Mouse (Mus musculus): ENCODE results near the gene March8. TPM values are rescaled to one million over a fixed set of nuclear protein-coding genes. Genes with fewer than 3 reads are reported as not detected.

Gene March8
- total and polyA plus RNA-seq, 3 experiments, result 22.7 to 24.9 TPM; not detected in 1

GRCm38 (mm10) chr6:116427552-116427951, 89.7 kb downstream of the March8 start:
- no peaks in the 10 kb centered on the region for H3K79me2 ChIP-seq (ENCODE audit: control insufficient read depth, insufficient read depth, low read length, poor library complexity)
- H3K4me1 ChIP-seq (ENCODE audit: control insufficient read depth in 1 of 2, insufficient read depth in 2 of 2, low read length in 2 of 2), result no peaks in the 10 kb centered on the region
- DNase-seq (ENCODE audit: low read depth, low spot score), result no peak
- H3K27ac ChIP-seq (ENCODE audit: control insufficient read depth, low read depth, low read length), result no peak overlapping the region
- H3K27me3 ChIP-seq (ENCODE audit: control insufficient read depth in 1 of 2, insufficient read depth in 2 of 2, low read length in 2 of 2), result no peaks in the 10 kb centered on the region
- no peak overlapping the region for H3K9ac ChIP-seq (ENCODE audit: control insufficient read depth, low read depth, low read length, poor library complexity, severe bottlenecking)
- H3K4me3 ChIP-seq (ENCODE audit: control insufficient read depth in 1 of 2, insufficient read depth in 1 of 2, low read depth in 2 of 2, low read length in 2 of 2), result no peak overlapping the region
- H3K9me3 ChIP-seq (replicated peaks; ENCODE audit: insufficient read depth, low read length), result no peaks in the 10 kb centered on the region
- H3K36me3 ChIP-seq (ENCODE audit: control insufficient read depth in 1 of 2, insufficient read depth in 2 of 2, low read length in 2 of 2), result no peaks in the 10 kb centered on the region
- no peak for TF ChIP-seq RCOR1 (IDR thresholded peaks at IDR 0.05; ENCODE audit: low read depth, low read length)
- no peak for TF ChIP-seq USF2 (IDR thresholded peaks at IDR 0.05; ENCODE audit: borderline replicate concordance in 1 of 2, insufficient read depth in 1 of 2, low read depth in 1 of 2, low read length in 2 of 2)
- no peak for TF ChIP-seq E2F4 (IDR thresholded peaks at IDR 0.05; ENCODE audit: borderline replicate concordance, low read depth, low read length)
- no peak for TF ChIP-seq BHLHE40 (IDR thresholded peaks at IDR 0.05; ENCODE audit: borderline replicate concordance, low read depth, low read length)
- no peak for TF ChIP-seq MAX (IDR thresholded peaks at IDR 0.05; ENCODE audit: low read length)
- TF ChIP-seq TBP (IDR thresholded peaks at IDR 0.05; ENCODE audit: low read depth, low read length), result no peak
- no peak for TF ChIP-seq CTCF (IDR thresholded peaks at IDR 0.05 in 2 of 3, conservative IDR thresholded peaks at IDR 0.05 in 1 of 3; ENCODE audit: control insufficient read depth in 1 of 3, insufficient read depth in 1 of 3, low read depth in 2 of 3, low read length in 3 of 3, poor library complexity in 1 of 3, severe bottlenecking in 1 of 3)
- no peak for TF ChIP-seq MAZ (IDR thresholded peaks at IDR 0.05; ENCODE audit: low read depth, low read length)
- no peak for TF ChIP-seq POLR2A (IDR thresholded peaks at IDR 0.05; ENCODE audit: control insufficient read depth in 1 of 2, insufficient read depth in 1 of 2, low read depth in 1 of 2, low read length in 2 of 2, poor library complexity in 1 of 2)
- TF ChIP-seq POLR2AphosphoS5 (IDR thresholded peaks at IDR 0.05; ENCODE audit: borderline replicate concordance, low read depth, low read length), result no peak
- no peak for TF ChIP-seq SMC3 (IDR thresholded peaks at IDR 0.05; ENCODE audit: low read depth, low read length)
- TF ChIP-seq EP300 (IDR thresholded peaks at IDR 0.05; ENCODE audit: low read depth in 1 of 2, low read length in 2 of 2), result no peak
- TF ChIP-seq TCF12 (IDR thresholded peaks at IDR 0.05; ENCODE audit: low read depth, low read length), result no peak
- no peak for TF ChIP-seq NRF1 (IDR thresholded peaks at IDR 0.05; ENCODE audit: insufficient read depth, low read depth, low read length, poor library complexity, severe bottlenecking)
- no peak for TF ChIP-seq ZC3H11A (IDR thresholded peaks at IDR 0.05; ENCODE audit: low read depth, low read length)
- TF ChIP-seq HCFC1 (IDR thresholded peaks at IDR 0.05; ENCODE audit: low read depth, low read length), result no peak
- TF ChIP-seq MXI1 (IDR thresholded peaks at IDR 0.05; ENCODE audit: low read depth, low read length), result no peak

GRCm38 (mm10) chr6:116428282-116428681, 90.5 kb downstream of the March8 start:
- Histone ChIP-seq H3K79me2 (ENCODE audit: control insufficient read depth, insufficient read depth, low read length, poor library complexity) (no peaks in the 10 kb centered on the region), H3K27me3 (ENCODE audit: control insufficient read depth in 1 of 2, insufficient read depth in 2 of 2, low read length in 2 of 2) (no peaks in the 10 kb centered on the region), H3K36me3 (ENCODE audit: control insufficient read depth in 1 of 2, insufficient read depth in 2 of 2, low read length in 2 of 2) (no peaks in the 10 kb centered on the region), H3K9ac (ENCODE audit: control insufficient read depth, low read depth, low read length, poor library complexity, severe bottlenecking) (no peak overlapping the region), H3K4me3 (ENCODE audit: control insufficient read depth in 1 of 2, insufficient read depth in 1 of 2, low read depth in 2 of 2, low read length in 2 of 2) (no peak overlapping the region), H3K9me3 (replicated peaks; ENCODE audit: insufficient read depth, low read length) (no peaks in the 10 kb centered on the region), H3K4me1 (ENCODE audit: control insufficient read depth in 1 of 2, insufficient read depth in 2 of 2, low read length in 2 of 2) (no peaks in the 10 kb centered on the region), H3K27ac (ENCODE audit: control insufficient read depth, low read depth, low read length) (no peak overlapping the region)
- TF ChIP-seq CTCF (IDR thresholded peaks at IDR 0.05 in 2 of 3, conservative IDR thresholded peaks at IDR 0.05 in 1 of 3; ENCODE audit: control insufficient read depth in 1 of 3, insufficient read depth in 1 of 3, low read depth in 2 of 3, low read length in 3 of 3, poor library complexity in 1 of 3, severe bottlenecking in 1 of 3), result peak; percentile 46 to 77 (median 66)
- no peak for TF ChIP-seq ZKSCAN1 (IDR thresholded peaks at IDR 0.05; ENCODE audit: low read depth, low read length)
- TF ChIP-seq RAD21 (IDR thresholded peaks at IDR 0.05; ENCODE audit: low read depth, low read length), result peak; percentile 71
- TF ChIP-seq CHD2 (IDR thresholded peaks at IDR 0.05; ENCODE audit: low read length), result no peak
- TF ChIP-seq SMC3 (IDR thresholded peaks at IDR 0.05; ENCODE audit: low read depth, low read length), result peak; percentile 85
- peak; percentile 76 for TF ChIP-seq ZC3H11A (IDR thresholded peaks at IDR 0.05; ENCODE audit: low read depth, low read length)
- TF ChIP-seq MEF2A (IDR thresholded peaks at IDR 0.05; ENCODE audit: extremely low read depth, insufficient replicate concordance, low read depth, low read length, poor library complexity, severe bottlenecking), result no peak
- TF ChIP-seq SIN3A (IDR thresholded peaks at IDR 0.05; ENCODE audit: low read length), result no peak
- TF ChIP-seq KAT2A (conservative IDR thresholded peaks at IDR 0.05; ENCODE audit: low read depth, low read length), result no peak
- no peak for TF ChIP-seq JUND (IDR thresholded peaks at IDR 0.05; ENCODE audit: low read depth, low read length)
- no peak for TF ChIP-seq E2F4 (IDR thresholded peaks at IDR 0.05; ENCODE audit: borderline replicate concordance, low read depth, low read length)
- DNase-seq (ENCODE audit: low read depth, low spot score), result peak; percentile 43

Measured in MEL (cell line).